Mouse (Mus musculus) heart, embryonic 14.5 days (tissue): ENCODE measurements around the gene Map4k4. TPM values are rescaled to one million over a fixed set of nuclear protein-coding genes. Genes with fewer than 3 reads are reported as not detected.

ENCODE experiments used
- ATAC-seq: fragments of 200-750 bp; cut with Nextera tagmentation; 2 replicates; pipeline ENCODE4 v1.8.0; 2017; ENCODE audit warnings: low read depth, moderate TSS enrichment; ENCODE audit not compliant: insufficient number of reproducible peaks, insufficient read depth, low FRiP score
- H3K27ac ChIP-seq, 2 experiments: fragments of 200-500 bp in 1 of 2; fragments of 300-500 bp in 1 of 2; sonication (generic) in 1 of 2; replicated peaks in 1 of 2; 2 replicates each; pipeline ENCODE4 v1.5.1; 2012 to 2014; ENCODE audit warnings: low read depth in 2 of 2, low read length in 2 of 2, control low read depth in 1 of 2, mild to moderate bottlenecking in 1 of 2, mixed read lengths in 1 of 2; ENCODE audit not compliant: control insufficient read depth in 1 of 2, insufficient read depth in 1 of 2
- H3K27me3 ChIP-seq: fragments of 300-500 bp; sonication (generic); 2 replicates; pipeline ENCODE4 v1.6.1; 2014; ENCODE audit warnings: mild to moderate bottlenecking, low read length, control low read depth; ENCODE audit not compliant: control insufficient read depth, insufficient read depth
- H3K36me3 ChIP-seq: fragments of 300-500 bp; sonication (generic); 2 replicates; pipeline ENCODE4 v1.6.1; 2014; ENCODE audit warnings: mild to moderate bottlenecking, control low read depth, low read length, mixed read lengths; ENCODE audit not compliant: control insufficient read depth, insufficient read depth
- H3K4me1 ChIP-seq, 2 experiments: fragments of 200-500 bp in 1 of 2; fragments of 300-500 bp in 1 of 2; sonication (generic) in 1 of 2; 2 replicates each; pipeline ENCODE4 v1.6.1; 2012 to 2014; ENCODE audit warnings: low read length in 2 of 2, control low read depth in 1 of 2, mixed read lengths in 1 of 2; ENCODE audit not compliant: control insufficient read depth in 2 of 2, insufficient read depth in 2 of 2
- H3K4me2 ChIP-seq: fragments of 300-500 bp; sonication (generic); 2 replicates; pipeline ENCODE4 v1.6.1; 2014; ENCODE audit warnings: mild to moderate bottlenecking, low read length
- H3K4me3 ChIP-seq, 2 experiments: fragments of 200-500 bp in 1 of 2; fragments of 300-500 bp in 1 of 2; sonication (generic) in 1 of 2; 2 replicates each; pipeline ENCODE4 v1.5.1; 2012 to 2014; ENCODE audit warnings: low read length in 2 of 2, mild to moderate bottlenecking in 2 of 2, control low read depth in 1 of 2, low read depth in 1 of 2, moderate library complexity in 1 of 2; ENCODE audit not compliant: control insufficient read depth in 1 of 2, insufficient read depth in 1 of 2
- H3K9ac ChIP-seq: fragments of 300-500 bp; sonication (generic); 2 replicates; pipeline ENCODE4 v1.6.1; 2014; ENCODE audit warnings: mild to moderate bottlenecking, low read length
- H3K9me3 ChIP-seq: fragments of 300-500 bp; sonication (generic); 2 replicates; pipeline ENCODE4 v1.6.1; 2016; ENCODE audit warnings: low read length, control low read depth; ENCODE audit not compliant: control insufficient read depth
- whole genome bisulfite sequencing: fragments of 180-500 bp; shearing (Covaris S2); extraction: QIAGEN DNeasy Blood & Tissue Kit; methylation state at CpG from one replicate; pipeline ENCODE4 v1.1.7; 2014; 5-methylcytosine and 5-hydroxymethylcytosine counted together
- polyA plus RNA-seq: library from polyadenylated mRNA; unstranded; fragments of >200 nt; fragmentation: Nextera tagmentation; extraction: Ambion mirVana; gene quantifications from 2 replicates; pipeline ENCODE4 v1.2.1, GENCODE M21; 2014

The Map4k4 gene
- polyA plus RNA-seq, 1 experiment from 2014 or later = 34.5 TPM

DNA sequence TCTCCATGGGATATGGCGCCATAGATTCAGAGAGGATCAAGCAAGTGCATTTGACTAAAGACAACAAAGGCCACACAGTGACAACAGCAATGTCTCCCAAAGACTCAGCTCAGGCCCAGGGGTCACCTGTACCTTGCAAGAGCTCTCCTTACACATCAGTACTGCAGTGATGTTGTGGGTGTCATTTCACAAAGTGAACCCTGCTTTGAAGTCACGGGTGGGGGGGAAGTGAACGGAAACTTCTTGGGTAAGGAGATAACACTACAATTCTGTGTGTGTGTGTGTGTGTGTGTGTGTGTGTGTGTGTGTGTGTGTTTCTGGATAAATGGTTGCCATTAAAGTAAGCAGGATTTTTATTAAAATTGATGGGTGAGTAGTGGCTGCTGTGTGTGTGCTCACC is 53.9 kb downstream of the Map4k4 start:
- ATAC-seq = no peak
- Histone ChIP-seq H3K27ac (no peak overlapping the region), H3K9me3 (no peaks in the 10 kb centered on the region), H3K36me3 (no peaks in the 10 kb centered on the region), H3K27me3 (no peaks in the 10 kb centered on the region), H3K4me1 (peaks cover 34 to 74% of the 10 kb centered on the region in 2 experiments), H3K9ac (no peak overlapping the region), H3K4me3 (no peak overlapping the region), H3K4me2 (no peak overlapping the region)
- 62% methylated on average over 3 of the region's 3 CpGs for WGBS

DNA sequence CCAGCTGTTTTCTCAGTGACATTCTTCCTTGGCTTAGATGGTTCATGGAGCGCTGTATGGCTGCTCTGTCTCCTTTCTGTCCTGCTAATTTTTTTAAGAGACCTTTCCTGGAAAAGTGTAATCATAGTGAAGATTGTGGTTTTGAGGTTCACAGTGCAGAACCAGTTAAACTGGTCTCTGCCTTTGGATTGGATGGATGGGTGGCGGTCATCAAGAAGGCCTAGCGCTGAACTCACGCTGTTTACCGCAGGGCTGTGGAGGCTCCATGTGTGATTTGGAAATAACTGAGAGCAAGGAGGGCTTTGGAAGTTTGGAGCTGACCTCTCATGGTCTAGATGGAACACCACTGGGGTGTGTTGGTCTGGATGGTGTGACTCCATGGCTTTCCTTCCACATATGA is 56.0 kb downstream of the Map4k4 start:
- H3K9me3 ChIP-seq = no peaks in the 10 kb centered on the region
- 85% methylated on average over 5 of the region's 5 CpGs for WGBS
- no peak overlapping the region for H3K27ac ChIP-seq
- no peak overlapping the region for H3K4me2 ChIP-seq
- H3K4me1 ChIP-seq = peaks cover 27 to 65% of the 10 kb centered on the region in 2 experiments
- H3K4me3 ChIP-seq = no peak overlapping the region
- H3K9ac ChIP-seq = no peak overlapping the region
- peaks cover 2% of the 10 kb centered on the region for H3K36me3 ChIP-seq
- no peaks in the 10 kb centered on the region for H3K27me3 ChIP-seq
- ATAC-seq = no peak

DNA sequence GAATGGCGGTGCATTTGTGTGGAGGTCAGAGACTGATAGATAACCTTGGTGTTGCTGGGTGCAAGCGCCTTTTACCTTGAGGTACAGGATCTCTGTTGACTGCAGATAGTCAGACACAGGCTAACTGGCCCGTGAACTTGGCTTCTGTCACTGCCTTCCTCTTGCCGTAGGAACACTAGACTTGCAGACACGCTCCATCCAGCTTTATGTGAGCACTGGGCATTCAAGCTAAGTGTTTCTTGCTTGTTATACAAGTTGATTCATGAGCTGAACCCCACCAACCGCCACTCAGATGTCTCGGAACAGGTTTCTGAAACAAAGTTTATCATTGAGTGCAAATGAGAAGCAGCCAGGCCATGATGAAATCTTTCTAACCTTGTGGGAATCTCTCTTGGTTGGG is 57.3 kb downstream of the Map4k4 start:
- H3K36me3 ChIP-seq = peaks cover 15% of the 10 kb centered on the region
- H3K27me3 ChIP-seq = no peaks in the 10 kb centered on the region
- H3K4me1 ChIP-seq = peaks cover 22 to 59% of the 10 kb centered on the region in 2 experiments
- 58% methylated on average over 7 of the region's 7 CpGs for WGBS
- H3K27ac ChIP-seq = peak overlapping the region in 1 of 2 experiments; percentile 6; a peak in 1 of 4 replicates
- ATAC-seq = no peak
- no peak overlapping the region for H3K4me2 ChIP-seq
- no peak overlapping the region for H3K9ac ChIP-seq
- no peaks in the 10 kb centered on the region for H3K9me3 ChIP-seq
- no peak overlapping the region for H3K4me3 ChIP-seq

DNA sequence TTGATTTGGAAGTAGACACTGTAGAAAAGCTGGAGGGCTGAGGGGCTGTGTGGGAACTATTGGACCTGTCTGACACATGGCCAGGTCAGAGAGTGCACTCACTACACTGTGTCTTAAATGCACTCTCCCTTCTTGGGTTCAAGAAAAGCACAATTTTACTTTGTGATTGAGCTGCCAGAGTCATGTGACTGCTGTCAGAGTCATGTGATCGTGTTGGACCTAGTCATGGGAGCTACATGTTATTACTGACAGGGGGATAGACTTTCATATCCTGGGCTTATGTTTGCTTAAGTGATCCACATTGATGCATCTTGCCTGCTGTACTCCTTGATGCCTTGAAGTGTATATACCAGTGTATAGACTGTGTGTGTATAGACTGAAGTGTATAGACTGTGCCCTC is 59.9 kb downstream of the Map4k4 start:
- Histone ChIP-seq H3K4me2 (no peak overlapping the region), H3K4me1 (peaks cover 16 to 43% of the 10 kb centered on the region in 2 experiments), H3K36me3 (peaks cover 23% of the 10 kb centered on the region), H3K9me3 (no peaks in the 10 kb centered on the region), H3K27ac (no peak overlapping the region), H3K27me3 (no peaks in the 10 kb centered on the region), H3K9ac (no peak overlapping the region), H3K4me3 (no peak overlapping the region)
- WGBS = 83% methylated on average over 1 of the region's 1 CpGs
- no peak for ATAC-seq

DNA sequence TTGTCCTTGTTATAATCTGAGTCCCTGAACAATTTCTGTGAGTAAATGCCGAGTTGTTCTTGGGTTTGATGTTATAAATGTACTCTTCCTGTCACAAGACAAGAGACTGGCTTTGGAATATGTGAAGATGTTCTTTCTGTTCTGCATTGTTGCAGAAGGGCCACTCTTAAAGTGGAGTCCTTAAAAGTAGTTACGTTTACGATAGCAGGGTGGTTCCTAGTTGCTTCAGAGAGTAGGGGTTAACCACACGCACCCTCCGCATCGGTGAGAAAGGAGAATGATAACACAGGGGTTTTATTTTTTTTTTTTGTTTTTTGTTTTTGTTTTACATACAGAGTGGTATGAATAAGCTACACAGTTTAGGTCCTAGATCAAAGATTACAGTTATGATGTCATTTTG is 60.4 kb downstream of the Map4k4 start:
- WGBS = 71% methylated on average over 6 of the region's 6 CpGs
- no peak overlapping the region for H3K9ac ChIP-seq
- ATAC-seq = no peak
- H3K4me1 ChIP-seq = peaks cover 16 to 43% of the 10 kb centered on the region in 2 experiments
- no peak overlapping the region for H3K4me2 ChIP-seq
- H3K36me3 ChIP-seq = peaks cover 23% of the 10 kb centered on the region
- no peaks in the 10 kb centered on the region for H3K27me3 ChIP-seq
- no peak overlapping the region for H3K27ac ChIP-seq
- no peak overlapping the region for H3K4me3 ChIP-seq
- H3K9me3 ChIP-seq = no peaks in the 10 kb centered on the region

DNA sequence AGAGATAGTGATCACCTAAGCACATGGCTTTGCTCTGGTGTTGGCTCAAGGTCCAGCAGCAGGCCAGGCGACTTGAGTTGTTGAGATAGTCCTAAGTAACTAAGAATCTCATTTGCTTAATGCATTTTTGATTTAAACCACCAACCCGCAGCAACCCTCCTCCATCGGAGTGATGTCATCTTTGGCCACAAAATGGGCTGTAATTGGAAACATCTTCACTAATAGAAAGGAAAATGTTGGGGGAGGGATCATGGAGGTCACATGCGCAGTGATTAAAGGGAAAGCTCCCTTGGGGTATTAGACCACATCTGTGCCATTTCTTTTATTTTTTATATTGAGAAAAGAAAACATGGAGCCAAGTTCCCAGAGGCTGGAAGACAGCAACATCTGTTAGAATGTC is 61.6 kb downstream of the Map4k4 start:
- Histone ChIP-seq H3K4me1 (peaks cover 15 to 37% of the 10 kb centered on the region in 2 experiments), H3K27ac (no peak overlapping the region), H3K36me3 (peaks cover 23% of the 10 kb centered on the region), H3K9ac (no peak overlapping the region), H3K27me3 (no peaks in the 10 kb centered on the region), H3K4me2 (no peak overlapping the region), H3K4me3 (no peak overlapping the region), H3K9me3 (no peaks in the 10 kb centered on the region)
- 86% methylated on average over 4 of the region's 4 CpGs for WGBS
- no peak for ATAC-seq

DNA sequence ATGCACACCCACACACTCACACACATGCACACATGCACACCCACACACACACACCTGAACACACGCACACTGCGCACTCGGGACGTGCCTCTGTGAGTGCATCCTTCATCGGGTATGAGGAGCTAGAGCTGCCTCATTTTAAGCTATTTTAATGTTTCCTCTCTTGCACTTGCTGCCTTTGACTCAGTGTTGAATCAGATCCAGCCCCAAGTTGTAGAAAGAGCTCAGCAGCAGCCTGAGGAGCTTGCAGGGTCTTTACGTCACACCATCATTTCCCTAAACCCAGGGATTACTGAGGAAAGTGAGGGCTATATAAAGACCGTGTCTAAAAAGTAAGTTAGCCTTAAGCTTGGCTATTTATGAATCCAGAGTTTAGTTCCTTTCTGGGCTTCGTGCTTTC is 62.1 kb downstream of the Map4k4 start:
- Histone ChIP-seq H3K9ac (no peak overlapping the region), H3K4me2 (no peak overlapping the region), H3K27ac (no peak overlapping the region), H3K4me3 (no peak overlapping the region), H3K4me1 (peaks cover 12 to 32% of the 10 kb centered on the region in 2 experiments), H3K36me3 (peaks cover 24% of the 10 kb centered on the region), H3K27me3 (no peaks in the 10 kb centered on the region), H3K9me3 (no peaks in the 10 kb centered on the region)
- 88% methylated on average over 8 of the region's 8 CpGs for WGBS
- no peak for ATAC-seq

DNA sequence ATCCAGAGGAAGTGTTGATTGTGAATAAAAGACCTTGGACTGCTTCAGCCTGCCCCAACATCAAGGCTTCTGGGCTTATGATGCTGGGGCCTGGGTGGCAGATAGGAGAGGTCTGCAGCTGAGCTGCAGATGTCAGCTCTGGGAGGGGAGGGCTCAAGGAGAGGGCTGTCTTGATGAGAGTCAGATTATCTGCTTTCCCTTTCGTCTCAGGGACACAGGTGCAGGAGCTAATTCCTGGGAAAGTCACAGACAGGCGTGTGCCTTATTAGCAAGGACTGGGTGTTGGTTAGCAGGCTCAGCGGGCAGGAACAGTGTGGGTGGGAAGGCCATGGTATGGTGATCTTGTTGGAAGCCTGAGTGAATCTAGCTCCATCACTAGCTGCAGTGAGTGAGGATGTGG is 63.1 kb downstream of the Map4k4 start:
- H3K36me3 ChIP-seq = peaks cover 30% of the 10 kb centered on the region
- no peaks in the 10 kb centered on the region for H3K27me3 ChIP-seq
- H3K4me2 ChIP-seq = no peak overlapping the region
- no peak overlapping the region for H3K4me3 ChIP-seq
- H3K4me1 ChIP-seq = peaks cover 6 to 29% of the 10 kb centered on the region in 2 experiments
- H3K9ac ChIP-seq = no peak overlapping the region
- no peak for ATAC-seq
- H3K9me3 ChIP-seq = no peaks in the 10 kb centered on the region
- 72% methylated on average over 3 of the region's 3 CpGs for WGBS
- no peak overlapping the region for H3K27ac ChIP-seq
